Mouse (Mus musculus): ENCODE data around the gene Nup107.

The Nup107 gene

GRCm38 (mm10) chr10:117792141-117793091 is at the start of gene Nup107:
Nup107 (minus strand) TSS chr10:117792705.
- DNase-seq (ENCODE audit: low spot score) = peak; percentile 100

- DNase-seq (ENCODE audit: low spot score) = no peak
Measured at GRCm38 (mm10) chr10:117841765-117842164, 49.3 kb upstream of the Nup107 start.

GRCm38 (mm10) chr10:117840431-117840995 is 48.0 kb upstream of the Nup107 start:
- DNase-seq (ENCODE audit: low spot score) = no peak

GRCm38 (mm10) chr10:117839737-117840136 is 47.2 kb upstream of the Nup107 start:
- no peak for DNase-seq (ENCODE audit: low spot score)

GRCm38 (mm10) chr10:117838924-117839323 is 46.4 kb upstream of the Nup107 start:
- no peak for DNase-seq (ENCODE audit: low spot score)

GRCm38 (mm10) chr10:117836354-117836753 is 43.8 kb upstream of the Nup107 start:
- no peak for DNase-seq (ENCODE audit: low spot score)

- no peak for DNase-seq (ENCODE audit: low spot score)
Measured at GRCm38 (mm10) chr10:117835453-117835852, 42.9 kb upstream of the Nup107 start.

- no peak for DNase-seq (ENCODE audit: low spot score)
Measured at GRCm38 (mm10) chr10:117830797-117831196, 38.3 kb upstream of the Nup107 start.

- no peak for DNase-seq (ENCODE audit: low spot score)
Measured at GRCm38 (mm10) chr10:117829472-117830155, 37.1 kb upstream of the Nup107 start.

GRCm38 (mm10) chr10:117829022-117829421 is 36.5 kb upstream of the Nup107 start:
- DNase-seq (ENCODE audit: low spot score) = no peak

GRCm38 (mm10) chr10:117828536-117828935 is 36.0 kb upstream of the Nup107 start:
- DNase-seq (ENCODE audit: low spot score) = no peak

- DNase-seq (ENCODE audit: low spot score) = no peak
Measured at GRCm38 (mm10) chr10:117824647-117825046, 32.1 kb upstream of the Nup107 start.

GRCm38 (mm10) chr10:117824139-117824538 is 31.6 kb upstream of the Nup107 start:
- DNase-seq (ENCODE audit: low spot score) = no peak

- no peak for DNase-seq (ENCODE audit: low spot score)
Measured at GRCm38 (mm10) chr10:117823321-117823720, 30.8 kb upstream of the Nup107 start.

GRCm38 (mm10) chr10:117818600-117818999 is 26.1 kb upstream of the Nup107 start:
- no peak for DNase-seq (ENCODE audit: low spot score)

GRCm38 (mm10) chr10:117816721-117817120 is 24.2 kb upstream of the Nup107 start:
- no peak for DNase-seq (ENCODE audit: low spot score)

- DNase-seq (ENCODE audit: low spot score) = no peak
Measured at GRCm38 (mm10) chr10:117812501-117812900, 20.0 kb upstream of the Nup107 start.

GRCm38 (mm10) chr10:117811555-117811954 is 19.1 kb upstream of the Nup107 start:
- DNase-seq (ENCODE audit: low spot score) = no peak

GRCm38 (mm10) chr10:117810506-117810905 is 18.0 kb upstream of the Nup107 start:
- no peak for DNase-seq (ENCODE audit: low spot score)

GRCm38 (mm10) chr10:117808068-117808467 is 15.6 kb upstream of the Nup107 start:
- DNase-seq (ENCODE audit: low spot score) = no peak

GRCm38 (mm10) chr10:117805919-117806318 is 13.4 kb upstream of the Nup107 start:
- no peak for DNase-seq (ENCODE audit: low spot score)

All from ovary, postnatal 10 days (tissue).